Mouse (Mus musculus): Measurements from ENCODE around the gene Pdcd2l. TPM values are rescaled to one million over a fixed set of nuclear protein-coding genes. Genes with fewer than 3 reads are reported as not detected.

Gene Pdcd2l
- 39.5 and 40.6 TPM in 2 replicates for polyA plus RNA-seq (2012; rRNA removed)

DNA sequence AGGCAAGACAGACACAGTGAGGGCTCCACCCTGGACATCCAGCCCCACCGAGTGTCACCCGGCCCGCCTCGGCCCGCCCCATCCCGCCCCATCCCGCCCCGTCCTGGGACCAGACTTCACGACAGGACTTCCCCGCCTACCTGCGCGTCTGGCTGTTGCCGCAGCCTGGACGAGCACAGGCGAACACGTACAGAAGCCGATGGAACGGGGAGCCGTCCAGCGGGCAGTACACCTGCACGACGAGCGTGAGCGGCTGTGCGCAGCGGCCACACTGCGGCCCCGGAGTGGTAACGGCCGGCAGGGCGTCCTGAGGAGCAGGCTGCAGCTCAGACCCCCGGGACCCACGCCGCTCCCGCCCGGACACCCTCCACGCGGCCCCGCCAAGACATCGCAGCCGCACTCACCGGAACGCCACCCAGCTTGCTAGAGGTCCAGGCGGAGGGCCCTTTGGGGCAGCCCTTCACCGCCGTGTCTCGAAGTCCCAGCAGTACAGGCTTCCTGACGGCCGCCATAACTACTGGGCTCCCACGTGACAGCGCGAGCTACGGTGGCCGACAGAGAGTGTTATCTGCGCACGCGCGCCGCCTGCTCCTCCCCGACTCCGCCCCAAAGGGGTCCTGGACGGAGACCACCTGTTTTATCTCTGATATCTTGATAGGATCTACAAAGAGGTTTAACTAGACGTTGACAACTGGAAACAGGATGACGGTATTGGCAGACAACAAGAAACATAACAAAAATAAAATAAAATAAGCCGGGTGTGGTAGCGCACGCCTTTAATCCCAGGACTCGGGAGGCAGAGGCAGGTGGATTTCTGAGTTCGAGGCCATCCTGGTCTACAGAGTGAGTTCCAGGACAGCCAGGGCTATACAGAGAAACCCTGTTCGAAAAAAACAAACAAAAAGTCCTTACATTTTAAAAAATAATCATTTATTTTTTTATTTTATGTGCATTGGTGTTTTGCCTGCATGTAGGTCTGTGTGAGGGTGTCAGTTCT lies at the start of gene Pdcd2l:
TSS of gene Pdcd2l (minus strand) at position 530 of the 997 bp plus-strand sequence.
- DNase-seq, result peak; percentile 92
- no peak within 1 kb of the TSS for H3K27ac ChIP-seq (ENCODE audit: control insufficient read depth, insufficient read depth, low read length)
- 2% methylated on average over 70 of the region's 70 CpGs for WGBS
- H3K4me3 ChIP-seq (ENCODE audit: control insufficient read depth, insufficient read depth, low read length), result peak within 1 kb of the TSS; percentile 98
- peaks cover 2% of the 10 kb centered on the region; the same call in 1 of the 2 replicates for H3K4me1 ChIP-seq (replicated peaks; ENCODE audit: control insufficient read depth, insufficient read depth, low read length)
- peaks cover 4% of the 10 kb centered on the region for H3K36me3 ChIP-seq (ENCODE audit: control insufficient read depth, insufficient read depth, low read length)
- H3K27me3 ChIP-seq (ENCODE audit: control insufficient read depth, insufficient read depth, low read length), result no peaks in the 10 kb centered on the region
- TF ChIP-seq POLR2A (IDR thresholded peaks at IDR 0.05; ENCODE audit: control insufficient read depth, extremely low read depth, insufficient read depth, low read length, poor library complexity), result peak; percentile 50; the same call in 1 of the 2 replicates
- 0 out of 2 replicates have a peak, but pooled peaks have one; percentile 40 for TF ChIP-seq CTCF (IDR thresholded peaks at IDR 0.05; ENCODE audit: borderline replicate concordance, control insufficient read depth, extremely low read depth, insufficient read depth, low read length, poor library complexity)

GRCm38 (mm10) chr7:34242176-34242575 lies 45.7 kb upstream of the Pdcd2l start:
- H3K4me3 ChIP-seq (ENCODE audit: control insufficient read depth, insufficient read depth, low read length), result no peak overlapping the region
- H3K27ac ChIP-seq (ENCODE audit: control insufficient read depth, insufficient read depth, low read length), result no peak overlapping the region
- peaks cover 32% of the 10 kb centered on the region for H3K36me3 ChIP-seq (ENCODE audit: control insufficient read depth, insufficient read depth, low read length)
- no peak for DNase-seq
- 98% methylated on average over 11 of the region's 11 CpGs for WGBS
- H3K27me3 ChIP-seq (ENCODE audit: control insufficient read depth, insufficient read depth, low read length), result no peaks in the 10 kb centered on the region
- TF ChIP-seq CTCF (IDR thresholded peaks at IDR 0.05; ENCODE audit: borderline replicate concordance, control insufficient read depth, extremely low read depth, insufficient read depth, low read length, poor library complexity) (no peak), POLR2A (IDR thresholded peaks at IDR 0.05; ENCODE audit: control insufficient read depth, extremely low read depth, insufficient read depth, low read length, poor library complexity) (no peak)
- no peaks in the 10 kb centered on the region for H3K4me1 ChIP-seq (replicated peaks; ENCODE audit: control insufficient read depth, insufficient read depth, low read length)

GRCm38 (mm10) chr7:34238086-34238485 lies 41.6 kb upstream of the Pdcd2l start:
- 84% methylated on average over 5 of the region's 5 CpGs for WGBS
- Histone ChIP-seq H3K36me3 (ENCODE audit: control insufficient read depth, insufficient read depth, low read length) (peaks cover 13% of the 10 kb centered on the region), H3K27ac (ENCODE audit: control insufficient read depth, insufficient read depth, low read length) (no peak overlapping the region), H3K4me3 (ENCODE audit: control insufficient read depth, insufficient read depth, low read length) (no peak overlapping the region), H3K4me1 (replicated peaks; ENCODE audit: control insufficient read depth, insufficient read depth, low read length) (peaks cover 9% of the 10 kb centered on the region), H3K27me3 (ENCODE audit: control insufficient read depth, insufficient read depth, low read length) (no peaks in the 10 kb centered on the region)
- TF ChIP-seq POLR2A (IDR thresholded peaks at IDR 0.05; ENCODE audit: control insufficient read depth, extremely low read depth, insufficient read depth, low read length, poor library complexity), result no peak
- no peak for TF ChIP-seq CTCF (IDR thresholded peaks at IDR 0.05; ENCODE audit: borderline replicate concordance, control insufficient read depth, extremely low read depth, insufficient read depth, low read length, poor library complexity)
- no peak for DNase-seq

- Histone ChIP-seq H3K27me3 (ENCODE audit: control insufficient read depth, insufficient read depth, low read length) (no peaks in the 10 kb centered on the region), H3K27ac (ENCODE audit: control insufficient read depth, insufficient read depth, low read length) (no peak overlapping the region), H3K36me3 (ENCODE audit: control insufficient read depth, insufficient read depth, low read length) (peaks cover 9% of the 10 kb centered on the region), H3K4me3 (ENCODE audit: control insufficient read depth, insufficient read depth, low read length) (no peak overlapping the region), H3K4me1 (replicated peaks; ENCODE audit: control insufficient read depth, insufficient read depth, low read length) (peaks cover 9% of the 10 kb centered on the region)
- WGBS, result 87% methylated on average over 5 of the region's 5 CpGs
- TF ChIP-seq CTCF (IDR thresholded peaks at IDR 0.05; ENCODE audit: borderline replicate concordance, control insufficient read depth, extremely low read depth, insufficient read depth, low read length, poor library complexity) (no peak), POLR2A (IDR thresholded peaks at IDR 0.05; ENCODE audit: control insufficient read depth, extremely low read depth, insufficient read depth, low read length, poor library complexity) (no peak)
- no peak for DNase-seq
Observed at GRCm38 (mm10) chr7:34235602-34236001, 39.1 kb upstream of the Pdcd2l start.

DNA sequence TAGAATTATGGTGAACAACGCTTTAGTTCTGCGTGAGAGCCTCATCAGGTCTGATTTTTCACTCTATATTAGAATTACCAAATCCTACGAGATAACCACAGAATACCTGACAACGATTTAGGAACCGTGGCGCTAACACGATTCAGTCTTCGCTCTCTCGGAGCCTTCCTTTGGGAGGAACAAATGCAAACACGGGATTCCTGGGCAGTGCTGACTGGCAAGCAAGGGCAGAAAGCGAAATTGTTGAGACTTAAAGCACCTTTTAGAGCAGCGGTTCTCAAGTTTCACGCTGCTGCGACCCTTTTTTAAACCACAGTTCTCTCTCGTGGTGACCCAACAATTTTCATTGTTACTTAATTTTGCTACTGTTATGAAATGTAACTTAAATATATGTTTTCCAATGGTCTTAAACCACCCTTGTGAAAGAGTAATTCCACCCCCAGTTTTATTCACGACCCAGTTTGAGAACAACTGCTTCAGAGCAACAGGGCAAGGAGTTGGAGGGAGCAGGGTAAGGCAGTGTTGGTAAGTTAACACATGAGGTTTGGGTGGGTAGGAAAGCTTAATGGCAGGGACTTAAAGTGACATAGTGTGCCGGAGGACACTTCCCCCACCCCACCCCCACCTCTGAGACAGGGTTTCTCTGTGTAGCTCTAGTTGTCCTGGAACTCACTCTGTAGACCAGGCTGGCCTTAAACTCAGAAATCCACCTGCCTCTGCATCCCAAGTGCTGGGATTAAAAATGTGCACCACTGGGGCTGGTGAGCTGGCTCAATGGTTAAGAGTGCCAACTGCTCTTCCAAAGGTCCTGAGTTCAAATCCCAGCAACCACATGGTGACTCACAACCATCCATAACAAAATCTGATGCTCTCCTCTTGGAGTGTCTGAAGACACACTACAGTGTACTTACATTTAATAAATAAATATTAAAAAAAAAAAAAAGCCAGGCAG lies 38.4 kb upstream of the Pdcd2l start:
- TF ChIP-seq CTCF (IDR thresholded peaks at IDR 0.05; ENCODE audit: borderline replicate concordance, control insufficient read depth, extremely low read depth, insufficient read depth, low read length, poor library complexity) (no peak), POLR2A (IDR thresholded peaks at IDR 0.05; ENCODE audit: control insufficient read depth, extremely low read depth, insufficient read depth, low read length, poor library complexity) (no peak)
- peaks cover 4% of the 10 kb centered on the region; the same call in 1 of the 2 replicates for H3K36me3 ChIP-seq (ENCODE audit: control insufficient read depth, insufficient read depth, low read length)
- no peak for DNase-seq
- H3K27me3 ChIP-seq (ENCODE audit: control insufficient read depth, insufficient read depth, low read length), result no peaks in the 10 kb centered on the region
- 0 out of 2 replicates have a peak overlapping the region, but pooled peaks have one; percentile 3 for H3K27ac ChIP-seq (ENCODE audit: control insufficient read depth, insufficient read depth, low read length)
- H3K4me1 ChIP-seq (replicated peaks; ENCODE audit: control insufficient read depth, insufficient read depth, low read length), result peaks cover 9% of the 10 kb centered on the region
- WGBS, result 3% methylated on average over 17 of the region's 17 CpGs
- H3K4me3 ChIP-seq (ENCODE audit: control insufficient read depth, insufficient read depth, low read length), result peak overlapping the region; percentile 15
